21 mouse cellular contexts compared by ENCODE assay signal in the genomic region with DNA sequence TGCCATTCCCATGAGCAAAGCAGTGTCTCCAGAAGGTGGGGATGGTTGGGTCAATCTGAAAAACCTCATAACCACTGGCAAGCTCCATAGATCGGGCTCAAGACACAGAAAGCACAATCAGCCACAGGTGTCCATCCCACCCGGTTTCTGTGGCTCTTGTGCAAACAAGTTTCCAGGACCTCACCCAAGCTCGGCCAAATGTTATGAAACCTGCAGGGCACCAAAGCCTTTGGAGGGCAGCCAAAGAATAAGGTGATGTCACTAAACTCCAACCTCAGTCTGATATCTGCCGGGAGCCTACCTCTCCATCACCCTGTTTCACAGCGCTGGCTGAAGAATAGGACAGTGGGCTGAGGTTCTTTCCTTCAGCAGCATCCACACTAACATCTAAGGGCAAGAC. TPM values are rescaled to one million over a fixed set of nuclear protein-coding genes. Genes with fewer than 3 reads are reported as not detected.
DNase-seq lines count a peak whose midpoint lies in the region; ATAC-seq and TF ChIP-seq lines count a peak whose summit lies in the region.
"Had no signal": no experiment of that assay in that cellular context is flagged by ENCODE, and none has a peak within 500 bp of the region (broad histone marks: within the 10 kb centered on the region; RNA-seq: fewer than 3 reads in every experiment).

No protein-coding gene starts in this region.

- H3K27me3 ChIP-seq in intestine, embryonic 15.5 days (replicated peaks), result no peaks in the 10 kb centered on the region
- H3K27me3 ChIP-seq in intestine, postnatal 0 days (replicated peaks; ENCODE audit: control insufficient read depth, insufficient read depth, low read length), result no peaks in the 10 kb centered on the region
- H3K27me3 ChIP-seq in intestine, embryonic 16.5 days (replicated peaks; ENCODE audit: control insufficient read depth, insufficient read depth, low read length), result no peaks in the 10 kb centered on the region
- no peaks in the 10 kb centered on the region for H3K27me3 ChIP-seq in midbrain, embryonic 14.5 days (ENCODE audit: control insufficient read depth, insufficient read depth, low read length)
- H3K27me3 ChIP-seq: hindbrain, embryonic 13.5 days had no signal

- no peak overlapping the region for H3K4me2 ChIP-seq in intestine, embryonic 15.5 days (replicated peaks)
- no peak overlapping the region for H3K4me2 ChIP-seq in intestine, postnatal 0 days (replicated peaks; ENCODE audit: low read depth)
- H3K4me2 ChIP-seq in intestine, embryonic 16.5 days (ENCODE audit: low read depth, low read length), result no peak overlapping the region
- no peak overlapping the region for H3K4me2 ChIP-seq in midbrain, embryonic 14.5 days (ENCODE audit: low read length)
- H3K4me2 ChIP-seq: heart, embryonic 11.5 days; hindbrain, embryonic 13.5 days; midbrain, embryonic 11.5 days had no signal

- no peak overlapping the region for H3K27ac ChIP-seq in intestine, embryonic 15.5 days
- no peak overlapping the region for H3K27ac ChIP-seq in intestine, postnatal 0 days (ENCODE audit: low read depth, low read length)
- peak overlapping the region; percentile 10; the same call in 1 of the 2 replicates for H3K27ac ChIP-seq in intestine, embryonic 16.5 days (ENCODE audit: low read length)
- no peak overlapping the region for H3K27ac ChIP-seq in midbrain, embryonic 14.5 days (replicated peaks; ENCODE audit: low read depth, low read length)
- H3K27ac ChIP-seq: hindbrain, embryonic 13.5 days; kidney, postnatal 0 days; liver, embryonic 14.5 days had no signal

- peak; percentile 48 to 70 for DNase-seq in lung, adult 18-20 months
- DNase-seq in lung, adult 2 months, result no peak
- DNase-seq in lung, postnatal 36 days, result peak; percentile 65
- no peak for DNase-seq in embryo, embryonic 11 days
- no peak for DNase-seq in midbrain, embryonic 14.5 days
- DNase-seq: heart, postnatal 10 days; left cerebral cortex, postnatal 4 days; thymus, adult 2 months had no signal

- no peak overlapping the region for H3K4me3 ChIP-seq in intestine, embryonic 15.5 days (replicated peaks)
- H3K4me3 ChIP-seq in intestine, postnatal 0 days (ENCODE audit: low read depth, low read length), result no peak overlapping the region
- H3K4me3 ChIP-seq in lung, adult 2 months (replicated peaks; ENCODE audit: extremely low read depth, low read depth, low read length), result no peak overlapping the region
- no peak overlapping the region for H3K4me3 ChIP-seq in intestine, embryonic 16.5 days (ENCODE audit: low read length)
- no peak overlapping the region for H3K4me3 ChIP-seq in midbrain, embryonic 14.5 days (replicated peaks; ENCODE audit: low read depth, low read length)
- H3K4me3 ChIP-seq: hindbrain, embryonic 13.5 days had no signal

- no peaks in the 10 kb centered on the region for H3K4me1 ChIP-seq in intestine, embryonic 15.5 days (replicated peaks)
- no peaks in the 10 kb centered on the region for H3K4me1 ChIP-seq in intestine, postnatal 0 days (replicated peaks; ENCODE audit: control insufficient read depth, insufficient read depth, low read length)
- H3K4me1 ChIP-seq in lung, adult 2 months (ENCODE audit: control insufficient read depth, insufficient read depth, low read length), result no peaks in the 10 kb centered on the region
- peaks cover 5% of the 10 kb centered on the region; the same call in 1 of the 2 replicates for H3K4me1 ChIP-seq in intestine, embryonic 16.5 days (ENCODE audit: control insufficient read depth, insufficient read depth, low read length)
- no peaks in the 10 kb centered on the region for H3K4me1 ChIP-seq in midbrain, embryonic 14.5 days (ENCODE audit: control insufficient read depth, insufficient read depth, low read length)
- H3K4me1 ChIP-seq: hindbrain, embryonic 13.5 days had no signal

- TF ChIP-seq POLR2A in lung, adult 2 months (IDR thresholded peaks at IDR 0.05; ENCODE audit: borderline replicate concordance, extremely low read depth, low read depth, low read length), result no peak

- H3K36me3 ChIP-seq in intestine, embryonic 15.5 days, result no peaks in the 10 kb centered on the region
- H3K36me3 ChIP-seq in intestine, postnatal 0 days (ENCODE audit: control insufficient read depth, insufficient read depth), result no peaks in the 10 kb centered on the region
- H3K36me3 ChIP-seq in intestine, embryonic 16.5 days (ENCODE audit: control insufficient read depth, insufficient read depth, low read length), result no peaks in the 10 kb centered on the region
- no peaks in the 10 kb centered on the region for H3K36me3 ChIP-seq in midbrain, embryonic 14.5 days (ENCODE audit: control insufficient read depth, insufficient read depth, low read length)
- H3K36me3 ChIP-seq: hindbrain, embryonic 13.5 days had no signal

- peak; percentile 41 for ATAC-seq in intestine, embryonic 15.5 days
- ATAC-seq in intestine, postnatal 0 days, result no peak
- ATAC-seq in intestine, embryonic 16.5 days, result peak; percentile 36; the same call in 1 of the 2 replicates
- ATAC-seq in midbrain, embryonic 14.5 days (ENCODE audit: low FRiP score, low TSS enrichment), result no peak
- ATAC-seq: inflammation-experienced regulatory T-cells, adult 6 months had no signal

- 61% methylated on average over 5 of the region's 5 CpGs for WGBS in intestine, embryonic 15.5 days
- WGBS in intestine, postnatal 0 days, result 44% methylated on average over 5 of the region's 5 CpGs
- WGBS in lung, adult 2 months, result 55% methylated on average over 5 of the region's 5 CpGs
- 62% methylated on average over 5 of the region's 5 CpGs for WGBS in intestine, embryonic 16.5 days
- 89% methylated on average over 5 of the region's 5 CpGs for WGBS in midbrain, embryonic 14.5 days

- no peaks in the 10 kb centered on the region for H3K9me3 ChIP-seq in intestine, embryonic 15.5 days
- H3K9me3 ChIP-seq in intestine, postnatal 0 days (ENCODE audit: control insufficient read depth), result no peaks in the 10 kb centered on the region
- H3K9me3 ChIP-seq in intestine, embryonic 16.5 days (ENCODE audit: control insufficient read depth, low read length), result peaks cover 3% of the 10 kb centered on the region; the same call in 1 of the 2 replicates
- no peaks in the 10 kb centered on the region for H3K9me3 ChIP-seq in midbrain, embryonic 14.5 days (ENCODE audit: control insufficient read depth, low read length)
- H3K9me3 ChIP-seq: hindbrain, embryonic 13.5 days had no signal

- no peak overlapping the region for H3K9ac ChIP-seq in intestine, embryonic 15.5 days
- no peak overlapping the region for H3K9ac ChIP-seq in intestine, postnatal 0 days (ENCODE audit: low read depth, low read length)
- H3K9ac ChIP-seq in intestine, embryonic 16.5 days (ENCODE audit: low read depth, low read length), result no peak overlapping the region
- H3K9ac ChIP-seq in midbrain, embryonic 14.5 days (replicated peaks; ENCODE audit: low read length), result no peak overlapping the region
- H3K9ac ChIP-seq: hindbrain, embryonic 13.5 days; liver, embryonic 14.5 days had no signal

- no peak for TF ChIP-seq CTCF in intestine, postnatal 0 days (IDR thresholded peaks at IDR 0.05; ENCODE audit: low read depth)
- TF ChIP-seq CTCF in lung, adult 2 months (IDR thresholded peaks at IDR 0.05; ENCODE audit: insufficient read depth, low read length), result no peak

RNA-seq across cellular contexts. Expression of gene Pts, which starts 7.4 kb away (rescaled TPM):
- 93.9 and 94.1 TPM in 2 replicates for polyA plus RNA-seq in intestine, embryonic 15.5 days (2015; fragmentation: Nextera tagmentation; extraction: Ambion mirVana)
- 88.2 and 90.8 TPM in 2 replicates for polyA plus RNA-seq in intestine, postnatal 0 days (2015; fragmentation: Nextera tagmentation; extraction: Ambion mirVana)
- 30.6 and 33.1 TPM in 2 replicates for polyA plus RNA-seq in lung, adult 2 months (2012; rRNA removed)
- polyA plus RNA-seq in intestine, embryonic 16.5 days (2015; fragmentation: Nextera tagmentation; extraction: Ambion mirVana), result 106 and 107 TPM in 2 replicates
- 118 and 122 TPM in 2 replicates for polyA plus RNA-seq in midbrain, embryonic 14.5 days (2014; fragmentation: Nextera tagmentation; extraction: Ambion mirVana)

RNA-seq across cellular contexts. Expression of gene Il18, which starts 18.7 kb away (rescaled TPM):
- 17.6 and 18.8 TPM in 2 replicates for polyA plus RNA-seq in intestine, embryonic 15.5 days (2015; fragmentation: Nextera tagmentation; extraction: Ambion mirVana)
- 57.3 and 68.7 TPM in 2 replicates for polyA plus RNA-seq in intestine, postnatal 0 days (2015; fragmentation: Nextera tagmentation; extraction: Ambion mirVana)
- 10.1 and 17.4 TPM in 2 replicates for polyA plus RNA-seq in lung, adult 2 months (2012; rRNA removed)
- polyA plus RNA-seq in intestine, embryonic 16.5 days (2015; fragmentation: Nextera tagmentation; extraction: Ambion mirVana), result 23.3 and 35.5 TPM in 2 replicates
- 21.7 and 23.1 TPM in 2 replicates for polyA plus RNA-seq in midbrain, embryonic 14.5 days (2014; fragmentation: Nextera tagmentation; extraction: Ambion mirVana)

RNA-seq across cellular contexts. Expression of gene Bco2, which starts 19.1 kb away (rescaled TPM):
- 3.4 and 4.4 TPM in 2 replicates for polyA plus RNA-seq in intestine, embryonic 15.5 days (2015; fragmentation: Nextera tagmentation; extraction: Ambion mirVana)
- 4.7 and 5.3 TPM in 2 replicates for polyA plus RNA-seq in intestine, postnatal 0 days (2015; fragmentation: Nextera tagmentation; extraction: Ambion mirVana)
- 0.53 and 0.70 TPM in 2 replicates for polyA plus RNA-seq in lung, adult 2 months (2012; rRNA removed)
- 7.6 and 10.4 TPM in 2 replicates for polyA plus RNA-seq in intestine, embryonic 16.5 days (2015; fragmentation: Nextera tagmentation; extraction: Ambion mirVana)
- polyA plus RNA-seq in midbrain, embryonic 14.5 days (2014; fragmentation: Nextera tagmentation; extraction: Ambion mirVana), result 0.20 and 0.23 TPM in 2 replicates

RNA-seq across cellular contexts. Expression of gene Tex12, which starts 25.2 kb away (rescaled TPM):
- polyA plus RNA-seq in intestine, embryonic 15.5 days (2015; fragmentation: Nextera tagmentation; extraction: Ambion mirVana), result 0.16 and 0.19 TPM in 2 replicates
- 0.43 and 0.65 TPM in 2 replicates for polyA plus RNA-seq in intestine, postnatal 0 days (2015; fragmentation: Nextera tagmentation; extraction: Ambion mirVana)
- not detected in 2 replicates for polyA plus RNA-seq in lung, adult 2 months (2012; rRNA removed)
- 0.23 TPM in 1 of 2 replicates, not detected in the other for polyA plus RNA-seq in intestine, embryonic 16.5 days (2015; fragmentation: Nextera tagmentation; extraction: Ambion mirVana)
- 0.22 and 0.33 TPM in 2 replicates for polyA plus RNA-seq in midbrain, embryonic 14.5 days (2014; fragmentation: Nextera tagmentation; extraction: Ambion mirVana)
- polyA plus RNA-seq: brain, embryonic 14.5 days; C2C12; embryonic facial prominence, embryonic 14.5 days; heart, embryonic 11.5 days; inflammation-experienced regulatory T-cells, adult 6 months; kidney, postnatal 0 days; liver, embryonic 14.5 days; neural tube, embryonic 11.5 days; thymus, adult 2 months had no signal

RNA-seq across cellular contexts. Expression of gene Plet1, which starts 41.6 kb away (rescaled TPM):
- 1.7 and 2.0 TPM in 2 replicates for polyA plus RNA-seq in intestine, embryonic 15.5 days (2015; fragmentation: Nextera tagmentation; extraction: Ambion mirVana)
- 3.1 and 4.0 TPM in 2 replicates for polyA plus RNA-seq in intestine, postnatal 0 days (2015; fragmentation: Nextera tagmentation; extraction: Ambion mirVana)
- polyA plus RNA-seq in lung, adult 2 months (2012; rRNA removed), result 53.4 and 55.7 TPM in 2 replicates
- 1.2 and 1.3 TPM in 2 replicates for polyA plus RNA-seq in intestine, embryonic 16.5 days (2015; fragmentation: Nextera tagmentation; extraction: Ambion mirVana)
- polyA plus RNA-seq in midbrain, embryonic 14.5 days (2014; fragmentation: Nextera tagmentation; extraction: Ambion mirVana), result 0.39 and 0.50 TPM in 2 replicates
- polyA plus RNA-seq: inflammation-experienced regulatory T-cells, adult 6 months had no signal

Comparison
In these comparisons a context has a peak if more than half of its experiments do, and no peak if none do; other contexts are left out.
1. ATAC-seq: peak in intestine, embryonic 15.5 days (single experiment) and intestine, embryonic 16.5 days (single experiment); none in intestine, postnatal 0 days (single experiment) and midbrain, embryonic 14.5 days (single experiment).
2. DNase-seq: peak in lung, adult 18-20 months (2 of 2) and lung, postnatal 36 days (single experiment); none in lung, adult 2 months (single experiment), embryo, embryonic 11 days (single experiment) and midbrain, embryonic 14.5 days (single experiment).